Comparison of ENCODE assay signal across 22 mouse cellular contexts in genomic region chr10:85473265-85473664, GRCm38 (mm10).
DNase-seq lines count a peak whose midpoint lies in the region; ATAC-seq and TF ChIP-seq lines count a peak whose summit lies in the region.
"Had no signal": no experiment of that assay in that cellular context is flagged by ENCODE, and none has a peak within 500 bp of the region (broad histone marks: within the 10 kb centered on the region; RNA-seq: fewer than 3 reads in every experiment).

No protein-coding gene starts in this region.

- no peaks in the 10 kb centered on the region for H3K9me3 ChIP-seq in hindbrain, embryonic 15.5 days
- no peaks in the 10 kb centered on the region for H3K9me3 ChIP-seq in hindbrain, embryonic 14.5 days (ENCODE audit: control insufficient read depth, low read length)
- no peaks in the 10 kb centered on the region for H3K9me3 ChIP-seq in liver, postnatal 0 days (ENCODE audit: low read length)
- H3K9me3 ChIP-seq in liver, embryonic 12.5 days (replicated peaks), result no peaks in the 10 kb centered on the region
- no peaks in the 10 kb centered on the region for H3K9me3 ChIP-seq in forebrain, embryonic 16.5 days (ENCODE audit: control insufficient read depth, low read length)
- H3K9me3 ChIP-seq: embryonic facial prominence, embryonic 12.5 days; heart, embryonic 10.5 days; hindbrain, embryonic 12.5 days; limb, embryonic 15.5 days; neural tube, embryonic 12.5 days had no signal

- WGBS in hindbrain, embryonic 15.5 days, result 77% methylated on average over 4 of the region's 4 CpGs
- WGBS in hindbrain, embryonic 14.5 days, result 77% methylated on average over 4 of the region's 4 CpGs
- WGBS in liver, postnatal 0 days (ENCODE audit: insufficient replicate concordance), result 57% methylated on average over 4 of the region's 4 CpGs
- 33% methylated on average over 4 of the region's 4 CpGs for WGBS in liver, embryonic 12.5 days (ENCODE audit: insufficient replicate concordance)
- WGBS in forebrain, embryonic 16.5 days, result 65% methylated on average over 4 of the region's 4 CpGs

- no peak for DNase-seq in hindbrain, embryonic 14.5 days (ENCODE audit: low spot score)
- DNase-seq in liver, postnatal 0 days, result no peak
- DNase-seq in R1 (ENCODE audit: low read depth, low spot score), result peak; percentile 57
- DNase-seq in heart, postnatal 10 days, result no peak
- DNase-seq: adrenal gland, postnatal 25 days; gastrocnemius, postnatal 10 days; heart, postnatal 14 days; kidney, adult 9 months; lung, adult 18-20 months; lung, postnatal 10 days; midbrain, embryonic 14.5 days; thymus, postnatal 25 days had no signal

- H3K27ac ChIP-seq in hindbrain, embryonic 15.5 days (replicated peaks), result peak overlapping the region; percentile 23; the same call in 1 of the 2 replicates
- no peak overlapping the region for H3K27ac ChIP-seq in hindbrain, embryonic 14.5 days
- no peak overlapping the region for H3K27ac ChIP-seq in liver, postnatal 0 days (ENCODE audit: low read depth)
- no peak overlapping the region for H3K27ac ChIP-seq in liver, embryonic 12.5 days
- H3K27ac ChIP-seq in forebrain, embryonic 16.5 days (ENCODE audit: low read length), result no peak overlapping the region
- H3K27ac ChIP-seq: embryonic facial prominence, embryonic 12.5 days; heart, embryonic 10.5 days; hindbrain, embryonic 12.5 days; left cerebral cortex, adult 2 months; neural tube, embryonic 12.5 days had no signal

- H3K4me1 ChIP-seq in hindbrain, embryonic 15.5 days (replicated peaks), result peaks cover 29% of the 10 kb centered on the region
- peaks cover 22% of the 10 kb centered on the region for H3K4me1 ChIP-seq in hindbrain, embryonic 14.5 days (replicated peaks; ENCODE audit: control insufficient read depth, insufficient read depth, low read length)
- no peaks in the 10 kb centered on the region for H3K4me1 ChIP-seq in liver, postnatal 0 days (ENCODE audit: insufficient read depth)
- no peaks in the 10 kb centered on the region for H3K4me1 ChIP-seq in liver, embryonic 12.5 days
- H3K4me1 ChIP-seq in forebrain, embryonic 16.5 days (replicated peaks; ENCODE audit: control insufficient read depth, insufficient read depth, low read length), result peaks cover 37% of the 10 kb centered on the region
- H3K4me1 ChIP-seq: neural tube, embryonic 12.5 days had no signal

- ATAC-seq in hindbrain, embryonic 15.5 days (ENCODE audit: low FRiP score, low read depth), result no peak
- ATAC-seq in hindbrain, embryonic 14.5 days (ENCODE audit: low FRiP score), result no peak
- ATAC-seq in liver, postnatal 0 days, result peak; percentile 41
- no peak for ATAC-seq in liver, embryonic 12.5 days
- peak; percentile 32; the same call in 1 of the 2 replicates for ATAC-seq in forebrain, embryonic 16.5 days
- ATAC-seq in megakaryocyte, adult 5-6 weeks (ENCODE audit: poor library complexity, severe bottlenecking), result no peak

- TF ChIP-seq EP300 in liver, postnatal 0 days (IDR thresholded peaks at IDR 0.05; ENCODE audit: low read depth), result no peak

- no peak overlapping the region for H3K4me3 ChIP-seq in hindbrain, embryonic 15.5 days
- no peak overlapping the region for H3K4me3 ChIP-seq in hindbrain, embryonic 14.5 days (replicated peaks; ENCODE audit: low read length)
- no peak overlapping the region for H3K4me3 ChIP-seq in liver, postnatal 0 days (ENCODE audit: low read depth, low read length)
- H3K4me3 ChIP-seq in liver, embryonic 12.5 days, result no peak overlapping the region
- no peak overlapping the region for H3K4me3 ChIP-seq in forebrain, embryonic 16.5 days (replicated peaks; ENCODE audit: low read length)
- H3K4me3 ChIP-seq: embryonic facial prominence, embryonic 12.5 days; heart, embryonic 10.5 days; hindbrain, embryonic 12.5 days; left cerebral cortex, adult 2 months; limb, embryonic 15.5 days; neural tube, embryonic 12.5 days had no signal

- intact Hi-C loops in heart, postnatal 10 days (cut with DNase I), result no loop called here

- H3K9ac ChIP-seq in hindbrain, embryonic 15.5 days, result no peak overlapping the region
- no peak overlapping the region for H3K9ac ChIP-seq in hindbrain, embryonic 14.5 days
- H3K9ac ChIP-seq in liver, postnatal 0 days (replicated peaks), result no peak overlapping the region
- no peak overlapping the region for H3K9ac ChIP-seq in liver, embryonic 12.5 days
- H3K9ac ChIP-seq in forebrain, embryonic 16.5 days (replicated peaks; ENCODE audit: low read depth, low read length), result no peak overlapping the region
- H3K9ac ChIP-seq: embryonic facial prominence, embryonic 12.5 days; hindbrain, embryonic 12.5 days; limb, embryonic 15.5 days; neural tube, embryonic 12.5 days had no signal

- H3K36me3 ChIP-seq in hindbrain, embryonic 15.5 days, result no peaks in the 10 kb centered on the region
- H3K36me3 ChIP-seq in hindbrain, embryonic 14.5 days (replicated peaks; ENCODE audit: control insufficient read depth, insufficient read depth), result no peaks in the 10 kb centered on the region
- H3K36me3 ChIP-seq in liver, postnatal 0 days (replicated peaks; ENCODE audit: insufficient read depth, low read length), result no peaks in the 10 kb centered on the region
- H3K36me3 ChIP-seq in liver, embryonic 12.5 days, result no peaks in the 10 kb centered on the region
- H3K36me3 ChIP-seq in forebrain, embryonic 16.5 days (ENCODE audit: control insufficient read depth, insufficient read depth), result no peaks in the 10 kb centered on the region
- H3K36me3 ChIP-seq: embryonic facial prominence, embryonic 12.5 days; heart, embryonic 10.5 days; hindbrain, embryonic 12.5 days; limb, embryonic 15.5 days; neural tube, embryonic 12.5 days had no signal

- TF ChIP-seq CTCF in liver, postnatal 0 days (IDR thresholded peaks at IDR 0.05; ENCODE audit: low read depth), result no peak

- H3K4me2 ChIP-seq in hindbrain, embryonic 15.5 days, result no peak overlapping the region
- no peak overlapping the region for H3K4me2 ChIP-seq in hindbrain, embryonic 14.5 days (replicated peaks)
- no peak overlapping the region for H3K4me2 ChIP-seq in liver, postnatal 0 days (ENCODE audit: low read depth, low read length)
- H3K4me2 ChIP-seq in liver, embryonic 12.5 days, result no peak overlapping the region
- no peak overlapping the region for H3K4me2 ChIP-seq in forebrain, embryonic 16.5 days (ENCODE audit: low read length)
- H3K4me2 ChIP-seq: embryonic facial prominence, embryonic 12.5 days; hindbrain, embryonic 12.5 days; limb, embryonic 15.5 days; neural tube, embryonic 12.5 days had no signal

- no peaks in the 10 kb centered on the region for H3K27me3 ChIP-seq in hindbrain, embryonic 15.5 days
- H3K27me3 ChIP-seq in hindbrain, embryonic 14.5 days (ENCODE audit: control insufficient read depth, insufficient read depth, low read length), result no peaks in the 10 kb centered on the region
- H3K27me3 ChIP-seq in liver, postnatal 0 days (ENCODE audit: insufficient read depth, low read length), result no peaks in the 10 kb centered on the region
- no peaks in the 10 kb centered on the region for H3K27me3 ChIP-seq in liver, embryonic 12.5 days (replicated peaks)
- H3K27me3 ChIP-seq in forebrain, embryonic 16.5 days (replicated peaks; ENCODE audit: control insufficient read depth, insufficient read depth, low read length), result no peaks in the 10 kb centered on the region
- H3K27me3 ChIP-seq: embryonic facial prominence, embryonic 12.5 days; hindbrain, embryonic 12.5 days; limb, embryonic 15.5 days; neural tube, embryonic 12.5 days had no signal

Comparison
In these comparisons a context has a peak if more than half of its experiments do, and no peak if none do; other contexts are left out.
1. ATAC-seq: peak in liver, postnatal 0 days (single experiment) and forebrain, embryonic 16.5 days (single experiment); none in hindbrain, embryonic 15.5 days (single experiment), hindbrain, embryonic 14.5 days (single experiment), liver, embryonic 12.5 days (single experiment) and megakaryocyte, adult 5-6 weeks (single experiment).